Mouse (Mus musculus) stomach, postnatal 0 days (tissue): ENCODE data around the gene Fam118a.

Experiments
- CTCF ChIP-seq: IDR thresholded peaks from 2 replicates; pipeline ENCODE4 v1.5.1; 2016; ENCODE audit warnings: antibody characterized with exemption, low read depth, mild to moderate bottlenecking, moderate library complexity
- EP300 ChIP-seq: optimal IDR thresholded peaks from 2 replicates; pipeline ENCODE3; 2016; ENCODE audit warnings: antibody characterized with exemption

DNA sequence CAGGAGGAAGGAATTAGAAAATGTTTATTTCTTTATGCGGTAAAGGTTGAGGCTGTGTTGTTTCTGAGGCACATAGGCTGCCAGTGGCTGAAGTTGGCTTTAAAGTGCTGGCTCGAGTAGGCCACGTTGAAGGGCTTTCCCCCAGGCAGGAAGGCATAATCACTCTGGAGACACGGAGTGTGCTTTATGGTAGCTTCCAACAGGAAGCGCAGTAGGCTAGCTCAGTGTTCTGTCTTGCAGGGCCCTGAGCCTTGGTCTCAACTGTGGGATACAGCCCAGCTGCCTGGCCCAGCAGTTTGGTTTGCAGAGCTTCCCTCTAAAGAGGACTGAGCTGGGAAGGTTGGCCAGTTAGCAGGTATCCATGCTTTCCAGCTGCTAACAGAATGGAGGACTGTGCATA is 14.4 kb downstream of the Fam118a start:
- TF ChIP-seq CTCF (no peak), EP300 (no peak)
